Mouse (Mus musculus): ENCODE measurements around the gene Tas2r118. TPM values are rescaled to one million over a fixed set of nuclear protein-coding genes. Genes with fewer than 3 reads are reported as not detected.

Tas2r118 gene
- not detected for total RNA-seq (2021)
- long read RNA-seq, experiment 1, result 0 reads
- long read RNA-seq, experiment 2, result 0 reads

DNA sequence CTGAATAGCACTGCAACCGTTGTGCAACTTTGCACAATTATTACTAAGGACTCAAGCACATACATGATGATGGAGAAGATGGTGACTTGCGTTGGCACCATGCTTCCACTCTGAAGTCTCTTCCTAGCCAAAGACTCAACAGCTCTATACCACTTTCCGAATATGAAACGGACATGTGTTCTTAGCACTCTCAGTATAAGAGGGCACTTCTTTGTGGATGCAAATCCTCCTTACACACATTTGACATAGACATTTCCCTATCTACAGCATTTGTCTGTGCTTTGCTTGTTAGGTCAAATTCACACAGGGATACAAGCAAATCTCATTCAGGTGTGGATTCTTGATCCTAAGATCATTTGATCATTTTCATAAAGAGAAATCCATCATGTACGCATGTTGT lies at the start of gene Tas2r118:
Gene Tas2r118, minus strand, starts transcription at position 101 of the 400 bp plus-strand sequence.
- DNase-seq, result no peak

DNA sequence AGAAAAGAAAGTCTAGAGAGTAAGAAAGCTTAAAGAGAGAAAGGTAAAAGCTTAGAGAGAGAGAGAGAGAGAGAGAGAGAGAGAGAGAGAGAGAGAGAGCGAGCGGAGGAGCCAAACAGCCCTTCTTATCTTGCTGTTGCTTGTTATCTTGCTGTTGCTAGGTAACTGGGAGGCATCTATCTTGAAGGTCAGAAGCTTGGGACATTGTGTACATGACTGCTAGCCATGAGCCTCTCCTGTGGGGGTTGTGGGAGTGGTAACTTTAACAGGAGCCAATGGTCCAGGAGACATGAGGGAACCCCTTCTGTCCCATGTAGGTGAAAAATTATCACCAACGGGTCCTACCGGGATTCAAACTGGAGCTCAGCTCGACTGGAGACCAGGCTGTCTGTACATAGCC lies 48.5 kb upstream of the Tas2r118 start:
- DNase-seq, result no peak

DNA sequence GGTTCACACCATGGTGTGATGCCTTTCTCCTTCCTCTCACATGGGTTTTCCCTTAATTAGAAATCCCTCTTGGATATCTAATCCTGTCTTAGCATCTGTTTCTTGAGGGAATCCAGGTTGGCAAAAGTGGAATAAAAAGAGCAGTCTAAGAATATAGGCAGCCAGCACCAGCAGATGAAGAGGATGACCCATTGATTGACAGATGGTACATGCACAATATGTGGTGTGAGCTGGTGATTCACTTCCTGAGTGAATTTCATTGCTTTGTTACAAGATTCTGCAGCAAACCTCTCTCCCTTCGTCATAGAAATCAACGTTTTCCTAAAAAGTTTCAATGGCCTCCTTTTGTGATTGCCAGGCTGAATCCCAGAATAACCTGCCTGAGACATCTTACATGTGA lies 23.4 kb upstream of the Tas2r118 start:
- no peak for DNase-seq

DNA sequence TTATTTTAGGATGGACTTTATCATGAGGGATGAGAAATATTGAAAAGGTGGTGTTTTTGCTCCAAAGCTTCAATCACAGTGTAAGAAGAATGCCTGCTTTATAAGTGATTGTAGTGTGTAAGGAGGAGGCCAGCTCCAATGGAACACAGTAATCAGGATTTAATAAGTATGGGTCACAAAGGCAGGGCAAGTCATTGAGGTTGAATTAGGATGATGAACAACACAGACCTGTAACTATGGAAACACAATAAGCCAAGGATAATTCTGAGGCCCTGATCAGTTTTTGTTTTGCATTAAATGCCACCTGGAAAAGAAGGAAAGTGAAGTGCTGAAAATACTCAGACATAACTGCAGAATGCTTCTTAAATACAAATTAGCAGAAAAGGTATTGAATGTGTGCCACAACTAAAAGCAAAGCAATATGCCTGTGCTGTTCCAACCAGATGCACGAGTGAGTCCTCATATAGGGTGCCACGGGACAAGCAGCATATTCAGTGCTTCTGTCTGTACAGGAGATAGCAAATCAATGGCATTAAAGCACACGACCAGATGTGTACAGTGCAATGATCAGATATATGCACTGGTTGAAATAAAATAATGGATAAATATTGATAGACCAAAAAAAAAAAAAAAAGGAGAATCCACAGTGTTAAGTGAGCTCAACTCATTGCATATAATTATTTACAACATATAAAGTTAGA lies 21.0 kb upstream of the Tas2r118 start:
- no peak for DNase-seq

DNA sequence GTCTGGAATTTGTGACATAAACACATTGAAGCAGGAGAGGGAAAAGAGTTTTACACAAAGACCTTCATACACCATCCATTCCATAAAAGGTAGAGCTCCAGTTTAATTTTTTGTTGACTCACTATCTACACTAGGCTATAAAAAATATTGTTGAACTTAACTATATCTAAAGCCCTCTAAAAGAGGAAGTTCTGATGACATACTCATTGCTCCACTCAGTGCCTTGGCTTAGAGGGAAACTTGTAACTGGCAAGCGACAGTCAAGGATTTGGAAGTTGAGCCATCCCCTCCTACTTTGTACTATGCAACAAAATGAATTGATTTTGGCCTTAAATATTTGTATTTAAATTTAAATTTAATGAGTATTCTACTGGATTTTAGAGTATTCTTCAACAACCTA lies 16.4 kb upstream of the Tas2r118 start:
- DNase-seq, result no peak

DNA sequence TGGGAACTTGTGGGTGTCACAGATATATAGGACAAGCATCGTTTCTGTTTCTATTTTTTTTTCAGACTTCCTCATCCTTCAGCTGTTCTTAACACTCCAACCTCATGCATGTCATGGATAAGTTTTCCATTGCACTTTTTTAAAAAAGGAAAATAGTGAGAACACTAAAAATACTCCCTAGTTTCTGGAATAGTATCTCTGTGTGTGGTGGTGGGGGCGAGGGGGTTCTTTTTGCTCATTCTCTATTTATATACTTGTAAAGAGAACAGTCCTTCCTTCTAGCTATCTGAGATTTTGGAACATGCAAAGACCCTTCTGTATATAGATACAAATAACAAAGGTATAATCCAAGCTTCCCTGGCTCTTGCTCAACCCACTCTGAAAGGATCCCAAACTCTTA lies 2.9 kb downstream of the Tas2r118 start:
- DNase-seq, result no peak

DNA sequence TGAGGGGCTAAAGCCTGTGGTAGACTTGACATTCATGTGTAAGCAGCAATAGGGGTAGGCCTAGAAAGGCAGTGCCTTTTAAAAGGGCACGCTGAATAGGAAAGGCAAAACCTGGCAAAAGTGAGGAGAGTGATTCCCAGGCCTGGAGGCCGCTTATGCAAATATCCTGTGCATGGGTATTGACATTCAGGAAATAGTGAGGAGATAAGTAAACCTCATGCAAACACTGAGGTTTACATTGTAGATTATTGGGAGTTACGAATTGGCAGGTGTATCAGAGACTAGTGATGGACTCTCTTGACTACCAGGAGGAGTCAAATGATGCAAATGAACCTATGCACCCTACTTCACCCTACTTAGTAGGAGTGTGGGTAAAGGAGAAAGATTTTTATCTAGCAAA lies 3.9 kb downstream of the Tas2r118 start:
- no peak for DNase-seq

DNA sequence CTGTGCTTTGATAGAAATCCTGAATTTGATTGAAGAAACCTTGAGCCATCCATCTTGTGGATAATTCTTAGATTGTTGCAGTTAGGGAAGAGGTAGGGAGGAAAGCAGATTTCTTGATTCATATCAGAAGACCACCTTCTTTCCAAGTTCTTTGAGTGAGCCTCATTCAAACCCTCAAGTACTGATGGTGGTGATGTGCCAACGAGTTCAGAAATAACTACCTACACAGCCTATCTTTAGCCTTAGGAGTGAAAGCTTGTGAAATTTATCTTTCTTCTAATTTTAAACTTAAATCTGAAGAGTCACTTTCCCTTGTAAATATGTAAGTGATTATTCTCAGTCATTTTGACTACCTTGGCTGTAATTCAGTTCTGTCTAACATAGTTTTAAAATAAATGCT lies 6.1 kb downstream of the Tas2r118 start:
- no peak for DNase-seq

DNA sequence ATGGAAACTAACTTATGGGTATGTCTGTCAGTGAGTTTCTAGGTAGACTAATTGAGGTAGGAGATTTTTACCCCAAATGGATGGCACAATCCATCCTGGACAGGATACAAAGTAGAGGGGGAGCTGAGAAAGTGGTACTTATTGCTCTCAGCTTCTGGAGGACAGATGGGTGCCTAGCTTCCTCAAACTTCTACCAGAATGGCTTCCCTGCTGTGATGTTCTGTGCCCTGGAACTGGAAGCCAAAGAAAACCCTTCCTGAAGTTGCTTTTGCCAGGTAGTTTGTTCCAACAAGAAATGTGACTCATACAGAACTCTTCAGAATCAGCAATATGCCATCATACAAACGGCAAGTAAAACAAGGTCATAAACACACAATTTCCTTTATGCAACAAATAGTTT lies 29.1 kb downstream of the Tas2r118 start:
- DNase-seq, result no peak

DNA sequence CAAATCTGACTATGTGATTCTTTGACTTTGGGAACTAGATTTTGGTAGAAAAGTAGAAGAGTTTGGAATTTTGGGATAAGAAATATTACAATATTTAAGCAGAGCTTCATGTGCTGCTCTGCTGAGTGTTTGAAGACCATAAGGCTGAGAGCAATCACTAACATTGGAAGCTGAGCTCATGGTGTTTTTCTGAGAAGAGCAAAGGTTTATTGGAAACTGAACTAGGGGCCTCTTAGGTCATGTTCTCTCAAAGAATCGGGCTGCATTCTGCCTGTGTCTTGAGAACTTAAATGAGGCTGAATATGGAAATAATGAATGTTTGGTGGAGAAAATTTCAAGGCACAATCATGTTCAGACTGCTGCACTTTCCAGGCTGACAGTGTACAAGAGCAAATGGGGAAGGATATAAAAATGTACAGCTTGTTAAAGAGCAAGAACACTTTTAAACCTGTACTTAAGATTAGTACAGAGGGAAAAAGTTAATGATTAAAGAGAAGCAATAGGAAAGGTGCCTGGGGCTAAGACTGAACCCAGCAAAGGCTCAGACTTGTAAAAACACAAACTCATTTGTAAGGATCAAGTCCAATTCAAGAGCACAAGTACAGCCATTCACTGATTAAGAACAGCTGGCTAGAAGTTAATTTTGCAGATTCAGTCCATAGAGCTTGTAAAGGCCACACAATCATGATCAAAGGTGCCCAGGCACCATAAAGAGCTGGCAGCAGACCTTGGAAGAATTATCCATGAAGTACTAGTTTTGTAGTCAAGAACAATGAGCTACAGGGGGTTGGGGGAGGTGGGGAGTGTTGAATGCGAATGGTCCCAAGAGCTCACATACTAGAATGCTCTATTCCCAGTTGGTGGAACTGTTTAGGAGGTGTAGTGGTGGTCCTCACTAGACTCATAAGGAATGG lies 31.0 kb downstream of the Tas2r118 start:
- no peak for DNase-seq

DNA sequence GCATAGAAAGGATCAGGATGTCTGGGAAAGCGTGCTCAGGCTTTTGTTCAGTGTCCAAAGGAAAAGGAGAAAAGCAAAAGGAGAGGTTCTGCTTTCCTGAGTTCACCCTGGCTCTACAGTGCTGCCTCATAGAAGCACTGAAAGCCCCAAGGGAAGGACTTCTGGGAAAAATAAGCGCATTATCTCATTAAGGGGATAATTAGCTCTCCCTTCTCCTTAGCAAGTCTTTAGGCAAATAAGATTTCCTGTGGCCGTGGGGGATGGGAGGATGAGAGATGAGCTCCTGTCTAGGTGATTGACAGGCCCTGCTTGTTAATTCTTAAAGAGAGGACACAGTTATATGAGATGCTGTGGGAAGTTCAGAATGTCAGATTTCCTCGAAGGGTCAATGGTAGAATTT lies 33.4 kb downstream of the Tas2r118 start:
- DNase-seq, result no peak

DNA sequence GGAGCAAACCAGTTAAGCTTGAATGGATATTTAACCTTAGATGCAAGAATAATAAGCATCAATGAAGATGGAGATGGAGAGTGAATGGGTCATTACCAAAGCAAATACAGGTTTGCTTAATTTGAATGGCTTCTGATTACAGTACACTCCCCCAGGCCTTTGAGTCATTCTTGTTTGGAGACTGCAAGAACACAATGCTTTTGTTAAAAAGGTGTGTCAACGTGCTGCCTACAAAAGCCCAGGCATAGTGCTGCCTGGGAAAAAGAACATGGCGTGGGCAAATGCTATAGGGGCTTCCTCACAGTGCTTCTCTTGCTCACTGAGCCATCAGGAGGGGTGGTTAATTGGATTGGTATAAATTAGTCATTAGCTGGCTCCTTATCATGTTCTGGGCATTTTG lies 46.1 kb downstream of the Tas2r118 start:
- no peak for DNase-seq

Other genes starting within 250 kb of the Tas2r118 start
- gene Cadps2, start 130.6 kb downstream of the Tas2r118 start, total RNA-seq (2021), result 1 to 10 TPM in 1 of 2 experiments, under 1 TPM in 1; 0.93 to 1.3 TPM
- not detected for gene Slc13a1, start 198.0 kb upstream of the Tas2r118 start, total RNA-seq (2021)

Measured in gastrocnemius, postnatal 10 days (tissue).